Comparison of ENCODE assay signal across 9 mouse cellular contexts in the genomic region with DNA sequence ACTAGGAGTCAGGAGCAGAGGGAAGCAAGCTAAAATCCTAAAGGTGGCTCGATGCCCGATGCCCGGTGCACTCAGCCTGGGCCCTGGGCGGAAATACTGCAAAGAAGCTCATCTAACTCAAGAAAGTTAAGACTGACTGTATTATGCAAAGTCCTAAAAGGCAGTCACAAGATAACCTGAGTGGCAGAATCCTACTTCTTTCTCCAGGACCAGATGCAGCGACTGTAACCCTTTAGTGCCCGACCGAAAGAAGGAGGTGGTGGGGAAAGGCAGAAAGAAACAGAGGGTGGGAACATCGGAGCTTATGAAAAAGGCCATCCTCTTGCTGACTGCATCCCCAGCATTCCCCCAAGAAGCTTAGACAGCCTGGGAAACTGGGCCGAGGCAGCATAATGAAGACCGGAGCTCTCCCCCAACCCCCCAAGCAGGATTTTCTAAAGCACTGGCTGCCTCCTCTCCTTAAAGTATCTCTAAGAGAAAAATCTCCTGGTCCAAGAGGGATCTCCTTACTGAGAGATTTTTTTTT.
DNase-seq lines count a peak whose midpoint lies in the region; ATAC-seq and TF ChIP-seq lines count a peak whose summit lies in the region.
"Had no signal": no experiment of that assay in that cellular context is flagged by ENCODE, and none has a peak within 500 bp of the region (broad histone marks: within the 10 kb centered on the region; RNA-seq: fewer than 3 reads in every experiment).

No protein-coding gene starts in this region.

- peak; percentile 22 for DNase-seq in adrenal gland, postnatal 10 days
- no peak for DNase-seq in adrenal gland, postnatal 4 days (ENCODE audit: low spot score in 2 of 2)
- DNase-seq in adrenal gland, postnatal 36 days = peak; percentile 3 to 14
- peak; percentile 62 for DNase-seq in intestine, embryonic 14.5 days (ENCODE audit: low spot score)
- peak; percentile 65 to 66 for DNase-seq in right cerebral cortex, postnatal 10 days (ENCODE audit: low spot score in 2 of 2)
- no peak for DNase-seq in adipocyte (ENCODE audit: low spot score)

- TF ChIP-seq CTCF in embryonic fibroblast, embryonic 13.5 days (IDR thresholded peaks at IDR 0.05; ENCODE audit: borderline replicate concordance, insufficient read depth, low read length) = no peak

- H3K27me3 ChIP-seq in intestine, embryonic 14.5 days (replicated peaks; ENCODE audit: control insufficient read depth, insufficient read depth, low read length) = 0 out of 2 replicates have a peak, but pooled peaks cover 9% of the 10 kb centered on the region
- H3K27me3 ChIP-seq in liver, embryonic 12.5 days (replicated peaks) = peaks cover 14% of the 10 kb centered on the region

- H3K9me3 ChIP-seq in intestine, embryonic 14.5 days (ENCODE audit: control insufficient read depth, low read length) = no peaks in the 10 kb centered on the region
- H3K9me3 ChIP-seq in liver, embryonic 12.5 days (replicated peaks) = no peaks in the 10 kb centered on the region

- no peaks in the 10 kb centered on the region for H3K36me3 ChIP-seq in intestine, embryonic 14.5 days (ENCODE audit: control insufficient read depth, insufficient read depth, low read length)
- H3K36me3 ChIP-seq in liver, embryonic 12.5 days = no peaks in the 10 kb centered on the region

- no peak for ATAC-seq in intestine, embryonic 14.5 days (replicated peaks; ENCODE audit: low FRiP score, low TSS enrichment, low read depth)
- ATAC-seq in liver, embryonic 12.5 days = no peak

- H3K4me3 ChIP-seq in embryonic fibroblast, embryonic 13.5 days (ENCODE audit: insufficient read depth, low read length) = peak overlapping the region; percentile 50
- peak overlapping the region; percentile 54 for H3K4me3 ChIP-seq in intestine, embryonic 14.5 days (ENCODE audit: low read depth, low read length)
- H3K4me3 ChIP-seq in liver, embryonic 12.5 days = peak overlapping the region; percentile 31
- H3K4me3 ChIP-seq: erythroblast, embryonic 14.5 days had no signal

- H3K27ac ChIP-seq in embryonic fibroblast, embryonic 13.5 days (ENCODE audit: insufficient read depth, low read length) = no peak overlapping the region
- H3K27ac ChIP-seq in intestine, embryonic 14.5 days (ENCODE audit: low read depth) = no peak overlapping the region
- H3K27ac ChIP-seq in liver, embryonic 12.5 days = no peak overlapping the region

- 2% methylated on average over 10 of the region's 10 CpGs for WGBS in intestine, embryonic 14.5 days
- 2% methylated on average over 10 of the region's 10 CpGs for WGBS in liver, embryonic 12.5 days (ENCODE audit: insufficient replicate concordance)

- TF ChIP-seq POLR2A in embryonic fibroblast, embryonic 13.5 days (IDR thresholded peaks at IDR 0.05; ENCODE audit: low read depth, low read length) = no peak

- H3K9ac ChIP-seq in intestine, embryonic 14.5 days (ENCODE audit: low read length) = peak overlapping the region; percentile 40
- no peak overlapping the region for H3K9ac ChIP-seq in liver, embryonic 12.5 days

- H3K4me2 ChIP-seq in intestine, embryonic 14.5 days (ENCODE audit: low read length) = peak overlapping the region; percentile 91
- peak overlapping the region; percentile 55 for H3K4me2 ChIP-seq in liver, embryonic 12.5 days

- no peaks in the 10 kb centered on the region for H3K4me1 ChIP-seq in embryonic fibroblast, embryonic 13.5 days (ENCODE audit: control insufficient read depth, insufficient read depth, low read length)
- H3K4me1 ChIP-seq in intestine, embryonic 14.5 days (replicated peaks; ENCODE audit: control insufficient read depth, insufficient read depth, low read length) = 0 out of 2 replicates have a peak, but pooled peaks cover 4% of the 10 kb centered on the region
- H3K4me1 ChIP-seq in liver, embryonic 12.5 days = no peaks in the 10 kb centered on the region

Comparison
In these comparisons a context has a peak if more than half of its experiments do, and no peak if none do; other contexts are left out.
1. DNase-seq: peak in adrenal gland, postnatal 10 days (single experiment), adrenal gland, postnatal 36 days (2 of 2), intestine, embryonic 14.5 days (single experiment) and right cerebral cortex, postnatal 10 days (2 of 2); none in adrenal gland, postnatal 4 days (0 of 2) and adipocyte (single experiment).
2. Peak in every context shown above with its lines, with median percentiles within 50 percentile points of each other: H3K4me3 ChIP-seq.